Mouse (Mus musculus): ENCODE data around the gene Gm5965. TPM values are rescaled to one million over a fixed set of nuclear protein-coding genes. Genes with fewer than 3 reads are reported as not detected.
"Not testable (repeated sequence)": the region's sequence is repeated elsewhere in the genome, so short reads cannot be mapped to it uniquely, and the experiment has no call there.

Gm5965 gene
- not detected for polyA plus RNA-seq (2012; fragmentation: generic; extraction: Trizol)
- long read RNA-seq, experiment 1 = 0 reads
- long read RNA-seq, experiment 2 = 0 reads

DNA sequence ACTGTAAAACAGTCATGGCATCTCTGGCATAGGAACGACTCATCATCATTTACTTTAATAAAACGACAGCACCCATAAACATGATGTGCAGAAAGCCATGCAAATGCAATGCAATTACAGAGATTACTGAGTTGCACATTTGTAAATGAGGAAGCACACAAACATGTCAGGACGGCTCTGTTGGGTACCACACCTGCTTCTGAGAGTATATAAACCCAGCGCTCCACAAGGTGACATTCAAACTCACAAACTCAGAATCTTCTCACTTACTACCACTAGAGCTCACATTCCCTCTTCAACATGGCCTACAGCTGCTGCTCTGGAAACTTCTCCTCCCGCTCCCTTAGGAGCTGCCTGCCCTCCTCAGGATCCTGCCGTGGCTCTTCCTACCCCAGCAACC, at the start of gene Gm5965:
TSS of gene Gm5965 (plus strand) at position 301 of the 400 bp plus-strand sequence.
- Histone ChIP-seq H3ac (ENCODE audit: control insufficient read depth, insufficient read length, low read depth) (no peak within 1 kb of the TSS), H3K4me3 (ENCODE audit: insufficient read depth, poor library complexity, severe bottlenecking) (no peak within 1 kb of the TSS), H3K27me3 (ENCODE audit: control insufficient read depth, insufficient read depth, insufficient read length) (no peaks in the 10 kb centered on the region), H3K36me3 (ENCODE audit: control insufficient read depth, insufficient read depth) (no peaks in the 10 kb centered on the region), H3K79me2 (ENCODE audit: control insufficient read depth, insufficient read depth) (no peaks in the 10 kb centered on the region), H3K79me3 (ENCODE audit: low read depth) (no peaks in the 10 kb centered on the region)
- no peak for TF ChIP-seq FOSL1 (IDR thresholded peaks at IDR 0.05; ENCODE audit: insufficient read depth, low read length, poor library complexity, severe bottlenecking)
- TF ChIP-seq MAX (IDR thresholded peaks at IDR 0.05) = no peak
- no peak for TF ChIP-seq MYOG (IDR thresholded peaks at IDR 0.05; ENCODE audit: control insufficient read depth, extremely low read depth, insufficient read length)
- TF ChIP-seq MYOD1 (IDR thresholded peaks at IDR 0.05; ENCODE audit: control insufficient read depth, insufficient read length, low read depth) = no peak
- TF ChIP-seq CTCF (IDR thresholded peaks at IDR 0.05; ENCODE audit: control insufficient read depth, insufficient read depth, insufficient read length) = no peak
- no peak for TF ChIP-seq CEBPB (IDR thresholded peaks at IDR 0.05; ENCODE audit: low read depth)
- TF ChIP-seq USF1 (IDR thresholded peaks at IDR 0.05; ENCODE audit: low read depth) = no peak

DNA sequence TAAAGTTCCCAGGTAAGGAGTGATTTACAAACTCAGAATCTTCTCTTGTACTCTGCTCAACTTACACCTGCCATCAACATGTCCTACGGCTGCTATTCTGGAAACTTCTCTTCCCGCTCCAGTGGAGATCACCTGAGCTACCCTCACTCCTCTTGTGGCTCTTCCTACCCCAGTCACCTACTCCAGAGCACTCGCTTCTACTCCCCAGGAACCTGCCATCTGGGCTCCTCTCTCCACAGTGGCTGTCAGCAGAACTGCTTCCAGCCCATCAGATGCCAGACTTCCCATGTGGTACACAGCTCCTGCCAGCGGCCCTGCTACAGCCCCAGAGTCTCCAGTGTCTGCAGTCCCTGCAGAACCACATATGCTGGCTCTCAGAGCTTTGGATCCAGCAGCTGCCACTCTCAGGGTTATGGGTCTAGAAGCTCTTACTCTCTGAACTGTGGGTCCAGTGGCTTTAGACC, 48.9 kb upstream of the Gm5965 start, which contains the start of gene Krtap13-1:
TSS of gene Krtap13-1 (plus strand) at position 51 of the 464 bp plus-strand sequence.
- Histone ChIP-seq H3K79me2 (ENCODE audit: control insufficient read depth, insufficient read depth) (no peaks in the 10 kb centered on the region), H3K79me3 (ENCODE audit: low read depth) (no peaks in the 10 kb centered on the region), H3K4me3 (ENCODE audit: insufficient read depth, poor library complexity, severe bottlenecking) (no peak within 1 kb of the TSS), H3K36me3 (ENCODE audit: control insufficient read depth, insufficient read depth) (no peaks in the 10 kb centered on the region), H3ac (ENCODE audit: control insufficient read depth, insufficient read length, low read depth) (no peak within 1 kb of the TSS), H3K27me3 (ENCODE audit: control insufficient read depth, insufficient read depth, insufficient read length) (no peaks in the 10 kb centered on the region)
- TF ChIP-seq CEBPB (IDR thresholded peaks at IDR 0.05; ENCODE audit: low read depth) = no peak

DNA sequence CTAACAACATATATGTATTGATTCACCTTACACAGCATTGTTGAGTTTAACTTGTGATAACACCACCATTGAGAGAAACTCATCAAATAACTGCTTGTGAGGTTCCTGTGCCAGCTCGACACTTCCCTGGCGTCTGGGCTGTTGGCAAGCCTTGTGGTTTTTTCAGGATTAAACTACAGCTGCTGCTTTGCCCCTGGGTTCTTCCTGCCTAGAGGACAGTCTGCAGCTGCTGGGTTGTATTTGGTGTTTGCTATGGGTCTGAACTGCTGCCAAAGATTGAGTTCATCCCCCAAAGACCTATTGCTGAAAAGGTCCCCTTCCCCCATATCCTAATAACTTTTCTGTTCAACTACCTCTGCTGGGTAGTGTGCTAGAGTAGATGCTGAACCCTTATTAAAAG, 42.3 kb upstream of the Gm5965 start:
- no peaks in the 10 kb centered on the region for H3K27me3 ChIP-seq (ENCODE audit: control insufficient read depth, insufficient read depth, insufficient read length)
- no peak overlapping the region for H3ac ChIP-seq (ENCODE audit: control insufficient read depth, insufficient read length, low read depth)
- no peaks in the 10 kb centered on the region for H3K79me3 ChIP-seq (ENCODE audit: low read depth)
- no peak for TF ChIP-seq MAX (IDR thresholded peaks at IDR 0.05)
- no peak for TF ChIP-seq MYOG (IDR thresholded peaks at IDR 0.05; ENCODE audit: control insufficient read depth, extremely low read depth, insufficient read length)
- no peak for TF ChIP-seq USF1 (IDR thresholded peaks at IDR 0.05; ENCODE audit: low read depth)
- no peak for TF ChIP-seq CTCF (IDR thresholded peaks at IDR 0.05; ENCODE audit: control insufficient read depth, insufficient read depth, insufficient read length)
- no peak for TF ChIP-seq MYOD1 (IDR thresholded peaks at IDR 0.05; ENCODE audit: control insufficient read depth, insufficient read length, low read depth)
- no peak for TF ChIP-seq FOSL1 (IDR thresholded peaks at IDR 0.05; ENCODE audit: insufficient read depth, low read length, poor library complexity, severe bottlenecking)
- TF ChIP-seq CEBPB (IDR thresholded peaks at IDR 0.05; ENCODE audit: low read depth) = no peak
- no peaks in the 10 kb centered on the region for H3K36me3 ChIP-seq (ENCODE audit: control insufficient read depth, insufficient read depth)
- H3K79me2 ChIP-seq (ENCODE audit: control insufficient read depth, insufficient read depth) = no peaks in the 10 kb centered on the region
- H3K4me3 ChIP-seq (ENCODE audit: insufficient read depth, poor library complexity, severe bottlenecking) = no peak overlapping the region

DNA sequence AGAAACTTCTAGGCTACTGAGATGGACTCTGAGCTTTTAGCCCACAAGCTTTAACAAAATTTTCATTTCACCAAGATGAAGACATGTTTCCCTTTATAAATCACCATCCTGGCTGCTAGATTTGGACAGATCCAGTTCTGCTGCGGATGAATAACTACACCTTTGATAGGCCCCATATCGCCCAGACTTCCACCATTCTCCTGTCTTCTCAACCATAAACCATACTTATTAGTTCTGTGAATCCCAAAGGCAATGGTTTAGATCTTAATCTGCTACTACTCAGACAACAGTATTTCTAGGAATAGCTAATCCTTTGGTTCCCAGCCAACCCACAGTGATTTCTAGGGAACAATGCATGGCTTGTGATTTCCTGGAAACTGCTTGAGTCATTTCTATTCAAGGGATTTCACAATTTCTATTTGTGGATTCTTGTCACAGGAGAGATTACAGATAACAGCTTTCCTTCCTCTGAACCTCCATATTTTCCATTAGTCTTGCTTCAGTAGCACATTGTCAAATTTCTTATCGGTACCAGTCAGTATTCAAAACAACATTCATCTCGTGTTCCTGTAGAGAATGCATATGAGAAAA, 32.9 kb upstream of the Gm5965 start:
- no peak for TF ChIP-seq MAX (IDR thresholded peaks at IDR 0.05)
- Histone ChIP-seq H3K79me2 (ENCODE audit: control insufficient read depth, insufficient read depth) (no peaks in the 10 kb centered on the region), H3K79me3 (ENCODE audit: low read depth) (no peaks in the 10 kb centered on the region), H3ac (ENCODE audit: control insufficient read depth, insufficient read length, low read depth) (no peak overlapping the region), H3K4me3 (ENCODE audit: insufficient read depth, poor library complexity, severe bottlenecking) (no peak overlapping the region), H3K27me3 (ENCODE audit: control insufficient read depth, insufficient read depth, insufficient read length) (no peaks in the 10 kb centered on the region), H3K36me3 (ENCODE audit: control insufficient read depth, insufficient read depth) (no peaks in the 10 kb centered on the region)

DNA sequence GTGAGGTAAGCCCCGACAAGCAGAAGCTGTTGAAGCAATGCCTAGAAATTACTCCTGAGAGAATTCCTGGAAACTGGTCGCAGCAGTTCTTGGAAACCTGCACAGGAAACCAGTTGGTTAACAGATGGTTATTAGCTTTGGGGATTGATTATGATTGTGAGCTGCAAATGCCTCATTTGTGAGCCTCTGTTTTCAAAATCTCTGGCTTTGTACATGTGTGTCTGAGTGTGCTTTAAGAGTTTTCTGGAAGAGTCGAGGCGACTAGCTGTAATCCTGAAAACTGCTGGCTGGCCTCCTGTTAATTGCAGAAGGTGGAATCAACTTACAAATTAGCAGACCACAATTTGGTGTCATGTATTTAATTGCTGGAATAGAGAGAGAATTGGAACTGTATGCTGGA, 29.8 kb upstream of the Gm5965 start:
- Histone ChIP-seq H3K4me3 (ENCODE audit: insufficient read depth, poor library complexity, severe bottlenecking) (no peak overlapping the region), H3ac (ENCODE audit: control insufficient read depth, insufficient read length, low read depth) (no peak overlapping the region), H3K27me3 (ENCODE audit: control insufficient read depth, insufficient read depth, insufficient read length) (no peaks in the 10 kb centered on the region), H3K79me3 (ENCODE audit: low read depth) (no peaks in the 10 kb centered on the region), H3K79me2 (ENCODE audit: control insufficient read depth, insufficient read depth) (no peaks in the 10 kb centered on the region), H3K36me3 (ENCODE audit: control insufficient read depth, insufficient read depth) (no peaks in the 10 kb centered on the region)
- TF ChIP-seq MAX (IDR thresholded peaks at IDR 0.05) = no peak
- no peak for TF ChIP-seq MYOG (IDR thresholded peaks at IDR 0.05; ENCODE audit: control insufficient read depth, extremely low read depth, insufficient read length)

DNA sequence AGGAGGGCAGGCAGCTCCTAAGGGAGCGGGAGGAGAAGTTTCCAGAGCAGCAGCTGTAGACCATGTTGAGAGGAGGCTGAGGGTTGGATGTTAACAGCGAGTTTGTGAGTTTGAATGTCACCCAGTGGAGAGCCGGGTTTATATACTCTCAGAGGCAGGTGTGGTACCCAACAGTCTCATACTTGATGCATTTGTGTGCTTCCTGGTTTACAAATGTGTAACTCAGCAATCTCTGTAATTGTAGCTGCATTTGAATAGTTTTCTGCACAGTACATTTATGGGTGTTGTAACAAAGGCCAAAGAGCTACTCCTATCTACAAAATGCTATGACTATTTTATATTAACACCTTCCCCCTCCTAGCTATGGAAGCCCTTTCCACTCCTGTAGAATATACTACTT, 26.2 kb upstream of the Gm5965 start, which contains the start of gene Krtap13:
TSS of gene Krtap13 (minus strand) at position 101 of the 400 bp plus-strand sequence.
- H3ac ChIP-seq (ENCODE audit: control insufficient read depth, insufficient read length, low read depth); H3K36me3 ChIP-seq (ENCODE audit: control insufficient read depth, insufficient read depth); H3K4me3 ChIP-seq (ENCODE audit: insufficient read depth, poor library complexity, severe bottlenecking); H3K79me2 ChIP-seq (ENCODE audit: control insufficient read depth, insufficient read depth); H3K27me3 ChIP-seq (ENCODE audit: control insufficient read depth, insufficient read depth, insufficient read length); H3K79me3 ChIP-seq (ENCODE audit: low read depth): not testable (repeated sequence)

DNA sequence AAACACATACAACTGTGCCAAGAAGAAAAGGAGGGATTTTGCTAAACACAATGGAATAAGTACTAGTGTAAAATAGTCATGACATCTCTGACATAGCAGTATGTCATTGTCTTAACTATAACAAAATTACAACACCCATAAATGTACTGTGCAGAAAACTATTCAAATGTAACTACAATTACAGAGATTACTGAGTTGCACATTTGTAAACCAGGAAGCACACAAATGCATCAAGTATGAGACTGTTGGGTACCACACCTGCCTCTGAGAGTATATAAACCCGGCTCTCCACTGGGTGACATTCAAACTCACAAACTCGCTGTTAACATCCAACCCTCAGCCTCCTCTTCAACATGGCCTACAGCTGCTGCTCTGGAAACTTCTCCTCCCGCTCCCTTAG, 19.1 kb upstream of the Gm5965 start, which contains the start of gene 2310034C09Rik:
TSS of gene 2310034C09Rik (plus strand) at position 301 of the 400 bp plus-strand sequence.
- not testable (repeated sequence) for H3K4me3 ChIP-seq (ENCODE audit: insufficient read depth, poor library complexity, severe bottlenecking)

More for the DNA sequence above, 19.1 kb upstream of the Gm5965 start, which contains the start of gene 2310034C09Rik:
- not testable (repeated sequence) for H3K79me3 ChIP-seq (ENCODE audit: low read depth); H3K27me3 ChIP-seq (ENCODE audit: control insufficient read depth, insufficient read depth, insufficient read length); H3K79me2 ChIP-seq (ENCODE audit: control insufficient read depth, insufficient read depth); H3ac ChIP-seq (ENCODE audit: control insufficient read depth, insufficient read length, low read depth); H3K36me3 ChIP-seq (ENCODE audit: control insufficient read depth, insufficient read depth)

Measured in C2C12 (cell line).